Mouse (Mus musculus) liver, postnatal 0 days (tissue): Measurements from ENCODE around the gene Rmi2.

ENCODE experiments used
- CTCF ChIP-seq: sonication (generic); IDR thresholded peaks from 2 replicates; pipeline ENCODE4 v1.5.1; 2016; ENCODE audit warnings: antibody characterized with exemption, low read depth
- EP300 ChIP-seq: IDR thresholded peaks from 2 replicates; pipeline ENCODE4 v1.6.1; 2016; ENCODE audit warnings: antibody characterized with exemption, low read depth, mild to moderate bottlenecking

DNA sequence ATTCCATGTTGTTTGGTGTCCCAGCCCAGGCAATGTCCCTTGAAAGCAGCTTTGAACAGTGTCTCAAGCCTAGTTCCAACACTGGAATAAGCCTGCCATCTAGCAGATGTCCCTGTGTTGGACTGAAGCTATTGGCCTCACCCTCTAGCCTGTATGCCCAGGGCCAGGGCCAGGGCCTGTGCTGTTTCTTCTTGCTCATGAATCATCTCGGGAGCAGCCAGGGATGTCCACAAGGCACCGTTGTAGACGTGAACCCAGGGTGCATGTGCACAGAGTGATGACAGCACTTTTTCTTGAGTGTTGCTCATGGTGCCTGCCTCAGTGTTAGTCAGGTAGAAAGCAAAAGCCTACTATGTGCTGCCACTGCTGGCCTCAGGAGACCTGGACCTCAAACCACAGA is 2.4 kb downstream of the Rmi2 start:
- TF ChIP-seq CTCF, result no peak
- TF ChIP-seq EP300, result no peak
